Mouse (Mus musculus) G1E (cell line): ENCODE data around the gene Ell2.

Experiments
- CTCF ChIP-seq: IDR thresholded peaks from 2 replicates; pipeline ENCODE4 v1.5.1; 2012; ENCODE audit warnings: low read depth, low read length, inconsistent platforms, mixed read lengths
- GATA1 ChIP-seq: IDR thresholded peaks from 2 replicates; pipeline ENCODE4 v1.6.1; 2012; ENCODE audit warnings: borderline replicate concordance, low read length, inconsistent platforms, mixed read lengths
- TAL1 ChIP-seq: conservative IDR thresholded peaks from 2 replicates; pipeline ENCODE4 v1.6.1; 2012; ENCODE audit warnings: low read depth, low read length, inconsistent platforms, mixed read lengths

DNA sequence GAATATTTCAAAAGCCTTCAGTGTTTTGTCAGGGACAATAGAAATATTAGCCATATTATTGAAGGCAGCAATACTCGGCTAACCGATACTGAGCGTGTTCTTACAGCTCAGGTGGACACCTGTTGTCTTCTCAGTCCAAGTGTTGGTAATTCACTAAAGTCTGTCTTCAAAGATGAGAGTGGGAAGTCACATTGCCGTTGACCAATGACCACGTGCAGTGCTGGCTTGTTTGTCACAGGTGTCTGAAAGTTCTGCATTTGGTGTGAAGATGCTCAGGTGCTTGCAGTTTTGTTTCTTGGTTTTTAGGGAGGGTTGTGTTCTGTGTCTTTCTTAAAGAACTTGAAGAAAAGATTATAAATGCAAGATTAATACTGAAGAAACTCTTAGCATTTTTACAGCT is 27.7 kb downstream of the Ell2 start:
- TF ChIP-seq TAL1, result no peak
- TF ChIP-seq GATA1, result no peak
- TF ChIP-seq CTCF, result no peak
